Mouse (Mus musculus) right cerebral cortex, postnatal 14 days (tissue): ENCODE data around the gene Dbi.

Source experiments
- DNase-seq: peaks from one replicate; pipeline ENCODE4 v3.0.0; 2022

Dbi gene

DNA sequence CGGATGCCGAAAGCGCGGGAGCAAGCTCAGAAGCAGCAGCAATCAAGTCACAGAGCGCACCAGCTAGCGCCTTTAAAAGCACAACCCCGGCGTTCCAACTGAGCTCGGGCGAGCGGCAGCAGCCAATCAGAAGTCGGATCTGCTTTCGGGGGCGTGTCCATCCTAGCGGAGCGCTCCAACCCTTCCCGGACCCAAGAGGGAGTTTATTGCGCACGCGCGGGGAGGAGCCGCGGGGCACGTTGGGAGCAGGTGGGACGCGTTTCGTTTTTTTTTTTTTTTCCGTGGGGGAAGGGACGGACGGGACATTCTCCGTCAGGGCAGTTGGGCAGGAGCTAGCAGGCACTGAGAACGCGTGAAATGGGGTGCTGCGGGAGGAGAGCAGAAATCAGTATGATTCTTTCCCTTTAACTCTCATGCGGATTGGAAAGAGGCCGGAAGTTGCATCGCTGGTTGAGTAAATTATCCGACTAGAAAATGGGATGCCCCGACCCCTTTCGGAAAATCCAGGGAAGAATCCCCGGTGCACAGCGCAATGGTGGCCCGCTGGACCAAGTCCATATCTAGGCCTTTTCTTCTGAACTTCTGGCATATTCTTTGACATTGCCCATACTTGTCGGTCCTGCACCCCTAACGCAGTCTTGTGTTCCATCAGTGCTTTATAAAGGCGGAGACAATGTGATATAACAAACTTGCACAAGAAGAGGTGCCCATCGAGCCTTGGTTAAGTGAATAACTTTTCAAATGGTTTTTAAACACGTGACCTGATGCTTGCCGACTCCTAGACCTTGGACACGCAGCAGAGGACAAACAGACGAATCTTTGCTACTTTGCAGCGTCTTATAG, at the start of gene Dbi, which contains the start of gene 3110009E18Rik:
TSS of gene Dbi (minus strand) at position 110 of the 843 bp plus-strand sequence.
TSS of gene 3110009E18Rik (plus strand) at position 219 of the 843 bp plus-strand sequence.
- peak; percentile 98 for DNase-seq

DNA sequence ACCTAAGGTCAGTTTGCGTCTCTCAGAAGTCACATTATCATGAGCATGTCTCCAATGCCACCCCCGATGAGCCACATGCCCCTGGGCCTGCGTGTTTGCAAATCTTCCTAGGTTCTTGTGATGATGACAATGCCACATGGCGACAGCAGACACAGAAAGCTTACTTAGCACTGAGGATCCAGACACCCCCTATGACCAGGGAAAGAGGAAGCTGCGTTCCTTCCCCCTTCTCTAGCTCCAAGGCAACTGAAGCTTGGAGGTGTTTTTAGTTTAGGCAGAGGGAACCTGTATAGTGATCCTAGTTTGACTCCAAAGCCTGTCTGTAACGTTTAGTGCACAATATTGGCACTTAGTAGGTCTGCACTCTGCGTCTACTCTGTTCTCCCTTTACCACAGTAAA, 49.4 kb upstream of the Dbi start:
- no peak for DNase-seq

DNA sequence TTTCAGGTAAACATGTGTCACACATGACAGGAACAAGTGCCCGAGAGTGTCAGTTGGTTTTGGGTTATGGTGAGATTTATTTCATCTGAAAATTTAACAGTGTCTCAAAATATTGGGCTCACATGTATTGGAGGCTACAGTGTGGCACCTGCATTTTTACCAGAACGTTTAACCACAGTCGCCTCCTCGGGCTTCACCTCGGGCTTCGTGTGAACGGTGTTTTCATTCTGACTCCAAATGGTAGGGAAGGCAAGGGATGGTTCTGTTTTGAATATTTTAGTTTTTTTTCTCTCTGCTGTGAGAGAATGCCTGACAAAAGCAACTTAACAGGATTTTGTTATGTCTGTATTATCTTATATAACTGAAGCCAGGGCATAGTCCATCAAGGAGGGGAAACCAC, 47.8 kb upstream of the Dbi start:
- no peak for DNase-seq

DNA sequence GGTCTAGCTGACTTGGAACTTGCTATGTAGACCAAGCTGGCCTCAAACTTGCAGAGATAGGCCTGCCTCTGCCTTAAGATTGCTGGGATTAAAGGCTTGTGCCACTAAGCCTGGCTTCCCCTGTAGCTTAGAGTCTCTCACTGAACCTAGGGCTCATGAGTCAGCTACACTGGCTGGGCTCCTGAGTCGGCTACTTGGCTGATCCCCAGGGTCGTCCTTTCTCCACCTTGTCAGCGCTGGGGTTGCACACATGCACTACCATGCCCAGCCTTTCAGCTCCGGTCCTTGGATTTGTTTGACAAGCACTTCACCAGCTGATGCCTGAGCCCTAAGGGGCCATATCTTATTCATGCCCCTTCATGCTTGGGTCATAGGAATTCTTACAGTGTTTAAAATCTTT, 47.1 kb upstream of the Dbi start:
- DNase-seq = no peak

DNA sequence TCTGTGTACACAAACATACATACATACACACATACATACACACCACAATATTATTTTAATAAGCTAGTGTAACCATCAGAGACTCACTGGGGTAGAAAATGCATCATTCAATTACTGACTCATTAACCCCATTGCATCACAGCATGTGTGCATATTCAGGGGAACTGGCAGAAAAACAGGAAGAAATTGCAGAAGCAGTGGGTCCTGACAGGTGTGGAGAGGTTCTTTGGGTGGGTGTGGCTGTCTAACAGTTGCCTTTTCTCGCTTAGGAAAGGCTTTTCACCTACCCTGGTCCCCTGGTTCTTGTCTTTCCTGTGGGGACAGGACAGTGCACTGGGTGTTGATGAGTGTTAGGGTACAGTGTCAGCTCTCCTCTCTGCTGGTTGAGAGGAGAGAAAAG, 41.7 kb upstream of the Dbi start:
- no peak for DNase-seq

DNA sequence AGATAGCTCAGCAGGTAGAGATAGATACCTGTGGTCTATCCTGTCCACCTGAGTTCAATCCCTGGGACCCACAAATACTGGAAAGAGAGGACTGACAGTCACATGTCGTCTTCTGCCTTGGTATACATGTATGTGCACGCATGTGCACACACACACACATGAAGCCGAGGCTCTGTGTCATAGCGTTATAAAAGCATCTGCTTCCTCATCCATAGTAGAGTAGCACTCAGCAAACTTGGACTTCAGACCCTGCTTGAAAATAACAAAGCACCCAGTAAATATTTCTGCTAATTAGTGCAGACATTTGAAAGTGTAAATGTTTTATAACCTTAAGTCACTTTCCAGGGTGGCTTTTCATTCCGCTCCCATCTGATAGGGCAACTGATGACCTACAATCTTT, 40.6 kb upstream of the Dbi start:
- no peak for DNase-seq

DNA sequence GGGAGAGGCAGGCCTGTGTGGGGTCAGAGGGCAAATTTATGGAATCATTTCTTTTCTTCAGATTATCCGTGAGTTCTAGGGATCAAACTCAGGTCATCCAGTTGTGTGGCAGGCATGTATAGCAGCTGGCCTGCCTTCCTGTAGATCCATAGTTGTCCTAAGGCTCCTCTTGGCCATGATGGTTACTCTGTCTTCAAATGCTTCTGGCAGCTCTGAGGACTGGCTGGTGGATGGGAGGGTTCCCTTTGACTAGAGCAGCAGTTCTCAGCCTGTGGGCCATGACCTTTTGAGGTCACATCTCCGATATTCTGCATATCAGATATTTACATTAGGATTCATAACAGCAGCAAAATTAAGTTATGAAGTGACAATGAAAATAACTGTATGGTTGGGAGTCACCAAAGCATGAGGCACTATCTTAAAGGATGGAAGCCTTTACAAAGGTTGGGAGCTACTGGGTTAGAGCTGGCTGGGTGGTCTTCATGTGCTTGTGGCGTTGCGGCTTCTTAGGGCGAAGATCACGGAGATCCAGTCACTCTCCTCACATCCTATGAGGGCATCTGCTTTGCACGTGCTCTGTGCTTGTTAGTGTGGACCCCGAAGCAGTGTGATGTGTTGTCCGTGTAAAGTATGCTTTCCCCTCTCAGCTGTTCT, 37.7 kb upstream of the Dbi start:
- no peak for DNase-seq

DNA sequence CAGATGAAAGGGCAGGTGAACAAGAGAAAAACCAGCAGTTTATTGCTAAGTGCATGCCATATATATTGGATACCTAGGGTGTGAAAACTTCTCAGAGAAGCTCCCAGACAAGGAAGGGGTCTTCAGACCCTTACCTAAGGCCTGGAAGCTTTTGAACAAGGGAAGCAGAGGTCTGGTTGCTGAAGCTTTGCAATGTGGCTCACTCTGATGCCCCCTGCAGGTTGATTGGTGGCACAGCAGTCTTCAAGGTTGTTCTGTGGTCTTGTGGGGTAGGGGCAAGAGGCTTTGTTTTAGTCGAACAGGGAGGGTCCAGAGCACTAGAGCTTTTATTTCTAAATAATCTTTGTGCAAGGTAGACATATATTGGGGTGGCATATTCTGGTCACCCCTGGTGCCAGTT, 34.4 kb upstream of the Dbi start:
- DNase-seq = peak; percentile 19

DNA sequence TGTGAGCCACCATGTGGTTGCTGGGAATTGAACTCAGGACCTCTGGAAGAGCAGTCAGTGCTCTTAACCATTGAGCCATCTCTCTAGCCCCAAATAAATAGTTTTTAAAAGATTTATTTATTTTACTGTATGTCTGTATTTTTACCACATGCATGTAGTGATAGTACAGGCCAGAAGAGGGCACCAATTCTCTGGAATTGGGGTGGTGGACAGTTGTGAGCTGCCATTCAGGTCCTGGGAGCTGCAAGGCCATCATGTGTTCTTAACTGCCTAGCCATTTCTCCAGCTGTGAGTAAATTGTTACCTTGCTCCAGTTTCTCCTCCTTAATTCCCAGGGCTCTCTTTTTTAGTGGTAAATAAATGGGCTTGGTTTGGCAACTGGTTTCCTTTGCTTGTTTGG, 33.4 kb upstream of the Dbi start:
- no peak for DNase-seq

DNA sequence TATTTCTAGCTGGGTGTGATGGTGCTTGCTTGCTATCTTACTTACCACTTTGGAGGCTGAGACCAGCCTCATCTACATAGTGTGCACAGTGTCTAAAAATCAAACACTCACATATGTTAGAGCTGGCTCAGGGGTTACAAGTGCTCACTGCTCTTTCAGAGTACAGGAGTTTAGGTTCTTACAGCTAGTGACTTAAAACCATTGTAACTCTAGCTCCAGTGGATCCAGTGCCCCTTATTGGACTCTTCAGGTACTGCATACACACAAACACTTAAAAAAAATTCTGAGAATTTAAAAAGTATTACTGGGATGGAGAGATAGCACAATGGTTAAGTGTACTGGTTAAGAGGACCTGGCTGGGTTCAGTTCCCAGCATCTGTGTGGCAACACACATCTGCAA, 26.1 kb upstream of the Dbi start:
- DNase-seq = no peak

DNA sequence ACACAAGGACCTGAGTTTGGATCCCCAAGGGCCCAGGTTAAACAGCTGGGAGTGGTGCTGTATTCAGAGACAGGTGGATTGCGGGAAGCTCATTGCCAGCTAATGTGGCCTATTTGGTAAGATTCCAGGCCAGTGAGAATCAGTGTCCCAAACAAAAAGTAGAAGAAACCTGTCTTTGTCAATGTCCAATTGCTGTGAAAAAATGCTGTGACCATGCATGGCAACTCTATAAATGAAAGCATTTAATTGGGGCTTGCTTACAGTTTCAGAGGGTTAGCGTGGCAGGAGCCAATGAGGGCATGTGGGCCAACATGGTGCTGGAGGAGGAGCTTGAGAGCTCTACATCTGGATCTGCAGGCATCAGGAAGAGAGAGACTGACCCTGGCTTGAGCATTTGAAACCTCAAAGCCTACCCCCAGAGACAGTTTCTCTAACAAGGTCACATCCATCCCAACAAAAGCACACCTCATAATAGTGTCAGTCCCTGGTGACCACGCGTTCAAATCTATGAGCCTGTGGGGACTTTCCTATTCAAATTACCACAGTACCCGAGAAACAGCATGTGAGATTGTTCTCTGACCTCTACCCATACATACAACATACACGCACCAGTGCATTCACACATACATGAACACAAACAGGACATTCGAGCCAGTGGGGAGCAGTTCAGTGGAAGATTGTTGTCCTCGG, 24.8 kb upstream of the Dbi start:
- DNase-seq = no peak

DNA sequence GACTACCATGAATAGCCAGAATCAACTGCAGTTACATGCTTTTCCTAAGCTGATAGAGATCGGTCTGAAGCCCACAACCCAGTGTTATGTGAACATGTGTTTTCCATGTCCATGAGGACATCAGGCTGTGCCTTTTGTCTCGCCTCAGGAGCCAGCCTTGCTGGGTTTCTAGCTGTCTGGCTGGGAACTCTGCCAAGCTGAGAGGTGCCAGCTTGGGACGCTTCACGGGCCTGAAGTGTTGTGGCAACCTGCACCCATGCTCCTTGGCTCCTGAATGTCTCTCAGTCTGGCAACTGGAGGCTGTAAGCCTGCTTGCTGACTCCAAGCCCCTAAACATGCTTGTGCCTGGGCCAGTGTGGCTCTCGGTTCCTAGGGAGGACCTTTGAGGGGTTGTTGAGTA, 21.7 kb upstream of the Dbi start:
- DNase-seq = peak; percentile 42

DNA sequence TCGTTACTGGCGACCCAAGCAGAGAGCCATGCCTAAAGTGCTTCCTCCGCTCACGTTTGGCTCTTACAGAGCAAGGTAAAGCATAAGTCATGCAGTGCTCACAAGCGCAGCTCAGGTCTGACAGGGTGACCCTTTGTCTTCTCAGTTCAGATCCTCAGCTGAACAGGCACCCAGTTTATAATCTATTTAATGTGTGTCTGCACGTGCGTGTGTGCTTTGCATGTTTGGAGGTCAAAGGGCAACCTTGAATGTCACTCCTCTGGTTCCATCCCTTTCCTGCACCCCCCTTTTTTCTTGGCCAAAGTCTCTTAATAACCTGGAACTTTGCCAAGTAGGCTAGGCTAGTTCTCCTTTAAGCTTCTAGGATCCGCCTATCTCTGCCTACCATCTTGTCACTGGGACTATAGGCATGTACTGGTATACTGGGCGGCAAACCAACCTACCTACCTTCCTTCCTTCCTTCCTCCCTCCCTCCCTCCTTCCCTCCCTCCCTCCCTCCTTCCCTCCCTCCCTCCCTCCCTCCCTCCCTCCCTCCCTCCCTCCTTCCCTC, 19.3 kb upstream of the Dbi start:
- DNase-seq = no peak

DNA sequence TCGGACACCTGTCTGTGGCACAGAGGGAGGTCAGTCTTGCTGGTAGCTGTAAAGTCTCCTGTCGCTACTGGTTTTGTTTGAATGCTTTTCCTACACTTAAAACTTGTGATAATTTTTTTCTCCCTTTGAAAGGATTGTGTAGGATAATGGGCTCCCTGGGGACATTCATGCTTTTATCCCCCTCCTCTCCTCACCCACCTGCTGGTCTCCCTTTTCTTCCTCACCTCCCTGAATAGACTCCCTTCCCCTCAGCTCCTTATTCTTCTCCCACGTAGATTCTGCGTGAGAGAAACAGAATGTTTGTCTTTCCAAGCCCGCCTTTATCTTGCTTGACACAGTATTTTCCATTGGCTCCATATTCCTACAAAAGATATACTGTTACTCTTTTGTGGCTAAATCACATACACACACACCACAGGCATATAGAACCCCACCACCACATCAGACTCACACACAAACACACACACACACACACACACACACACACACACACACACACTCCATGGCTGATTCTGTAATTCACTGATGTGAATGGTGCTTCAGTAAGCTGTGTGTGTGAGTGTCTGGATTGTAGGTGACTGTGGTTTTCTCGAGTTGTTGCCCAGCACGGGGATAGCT, 18.2 kb upstream of the Dbi start:
- no peak for DNase-seq

DNA sequence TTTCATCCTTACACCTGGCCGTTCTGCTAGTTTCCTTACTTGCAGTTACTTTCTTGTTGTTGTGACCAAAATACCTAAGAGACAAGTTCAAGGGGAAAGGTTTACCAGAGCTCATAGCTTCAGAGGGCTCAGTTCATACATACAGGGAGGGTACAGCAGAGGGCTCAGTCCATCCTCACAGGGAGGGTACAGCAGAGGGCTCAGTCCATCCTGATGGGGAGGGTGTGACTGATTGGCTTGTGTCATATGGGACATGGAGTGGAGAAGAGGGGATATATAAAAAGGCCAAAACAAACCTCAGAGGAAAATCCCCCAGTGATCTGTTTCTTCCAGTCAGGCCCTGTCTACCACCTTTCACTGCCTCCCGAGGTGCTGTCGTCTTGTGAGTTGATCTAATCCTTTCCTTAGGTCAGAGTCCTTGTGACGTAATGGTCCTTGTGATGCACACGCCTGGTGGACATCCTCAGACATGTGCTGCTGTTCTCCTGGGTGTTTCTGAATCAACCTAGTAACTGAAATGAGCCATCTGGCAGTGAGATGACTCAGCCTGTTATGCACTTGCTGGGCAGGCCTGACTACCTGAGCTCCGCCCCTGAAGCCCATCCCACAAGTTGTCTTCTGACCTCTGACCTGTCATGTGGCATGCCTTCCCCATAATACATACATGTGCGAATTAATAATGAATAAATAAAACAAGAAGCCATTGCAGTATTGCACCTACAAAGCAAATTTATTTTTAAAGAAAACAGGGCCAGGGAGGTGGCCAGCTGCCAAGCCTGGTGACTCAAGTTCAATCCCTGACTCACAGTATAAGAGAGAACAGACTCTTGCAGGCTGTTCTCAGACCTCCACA, 15.3 kb upstream of the Dbi start:
- DNase-seq = peak; percentile 19

DNA sequence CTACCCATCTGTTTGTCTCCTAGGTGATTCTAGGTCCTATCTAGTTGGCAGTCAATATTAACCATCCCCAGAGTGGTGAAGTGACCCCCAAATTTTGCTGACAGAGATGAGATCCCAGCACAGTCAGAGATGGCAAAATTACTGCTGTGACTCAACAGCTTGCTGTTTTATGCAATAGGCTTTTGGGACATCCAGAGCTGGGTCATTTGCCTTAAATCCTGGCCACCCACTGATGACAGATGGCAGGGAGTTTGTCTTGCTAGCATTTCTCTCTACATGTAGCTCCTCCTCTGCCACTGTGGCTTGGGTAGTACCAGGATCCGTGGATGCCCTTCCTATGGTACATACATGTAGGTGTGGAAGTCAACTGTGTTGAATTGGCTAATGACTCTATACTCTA, 11.5 kb upstream of the Dbi start:
- DNase-seq = no peak

DNA sequence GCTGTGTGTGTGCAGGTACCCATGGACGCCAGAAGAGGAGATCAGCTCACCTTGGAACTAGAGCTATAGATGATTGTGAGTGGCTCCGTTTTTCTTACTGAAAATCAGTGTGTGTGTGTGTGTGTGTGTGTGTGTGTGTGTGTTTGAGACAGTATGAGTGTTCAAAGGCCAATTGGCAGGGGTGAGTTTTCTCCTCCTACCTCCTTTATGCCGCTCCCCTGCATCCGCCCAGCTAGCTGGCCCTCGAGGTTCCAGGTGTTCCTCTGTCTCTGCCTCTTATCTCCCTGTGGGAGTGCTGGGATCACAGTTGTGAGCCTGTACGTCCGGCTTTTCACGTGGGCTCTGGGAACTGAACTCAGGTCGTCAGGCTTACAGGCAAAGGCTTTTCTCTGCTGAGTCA, 5.4 kb upstream of the Dbi start:
- no peak for DNase-seq

DNA sequence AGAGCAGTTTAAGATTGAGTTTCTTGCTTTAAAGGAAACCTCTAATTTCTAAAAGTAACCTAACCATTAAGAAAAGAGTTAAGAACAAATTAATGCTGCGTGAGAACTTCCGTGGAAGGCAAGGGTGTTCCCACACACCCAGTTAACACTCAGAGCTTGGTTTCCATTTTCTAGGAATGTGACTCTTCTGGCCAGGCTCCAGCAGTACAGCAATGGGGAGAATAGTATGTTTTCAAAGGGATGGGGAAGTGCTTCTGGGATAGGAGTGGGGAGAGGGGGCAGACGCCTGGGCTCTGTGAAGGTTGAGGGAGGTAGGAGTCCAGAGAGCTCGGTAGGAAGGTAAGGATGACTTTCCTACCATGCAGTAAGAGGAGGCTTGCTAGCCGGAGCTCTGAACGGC, 4.6 kb upstream of the Dbi start:
- no peak for DNase-seq

DNA sequence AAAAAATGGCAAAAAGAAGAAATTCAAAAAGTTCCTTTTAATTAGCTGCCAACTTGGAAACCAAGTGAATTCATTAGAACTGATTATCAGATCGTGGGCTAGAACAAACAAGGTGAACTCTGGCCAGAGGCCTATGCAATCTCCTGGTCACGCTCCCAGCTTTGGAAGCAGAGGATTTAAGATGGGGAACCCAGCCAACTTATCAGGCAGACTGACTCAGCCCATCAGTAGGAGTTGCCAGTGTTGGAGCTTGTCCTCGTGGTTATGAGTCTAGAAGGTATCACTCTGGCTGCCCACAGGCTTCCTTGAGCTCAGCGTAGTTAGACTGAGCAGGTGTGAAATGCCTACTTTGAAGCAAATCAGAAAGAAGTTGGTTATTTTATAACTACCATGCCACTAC, 4.0 kb upstream of the Dbi start:
- no peak for DNase-seq

DNA sequence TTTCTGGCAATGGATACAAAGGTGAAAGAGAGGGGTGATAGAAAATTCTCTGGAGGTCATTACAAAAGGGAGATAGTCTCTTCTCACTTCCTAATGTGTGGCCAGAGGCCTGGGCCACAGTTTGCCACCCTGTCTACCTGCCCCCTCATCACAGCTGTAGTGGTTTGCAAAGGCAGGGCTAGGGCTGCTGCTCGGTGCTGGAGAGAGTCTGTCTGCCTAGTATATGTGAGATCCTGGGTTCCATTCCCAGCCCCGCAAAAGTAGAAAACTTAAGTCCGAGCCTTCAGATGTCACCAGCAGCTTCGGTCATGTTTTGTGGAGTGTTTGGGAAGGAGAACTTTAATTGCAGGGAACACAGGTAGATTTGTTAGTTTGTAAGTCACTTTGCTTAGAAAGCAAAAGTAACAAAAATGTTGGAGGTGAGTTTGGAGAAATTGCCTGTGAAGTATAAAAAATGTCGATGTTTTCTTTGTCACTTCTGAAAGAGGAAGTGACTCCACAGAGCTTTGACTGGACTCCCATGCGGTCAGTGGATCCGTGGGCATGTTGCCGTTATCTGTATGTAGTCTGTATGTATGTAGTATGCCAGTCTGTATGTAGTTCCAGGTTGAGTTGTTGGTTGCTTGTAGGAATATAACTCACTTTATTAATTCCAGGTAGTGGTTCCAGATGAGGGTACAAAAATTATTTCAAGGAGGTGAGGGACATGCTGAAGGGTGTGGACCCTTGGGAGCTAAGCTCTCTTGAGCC, 1.9 kb upstream of the Dbi start:
- no peak for DNase-seq

DNA sequence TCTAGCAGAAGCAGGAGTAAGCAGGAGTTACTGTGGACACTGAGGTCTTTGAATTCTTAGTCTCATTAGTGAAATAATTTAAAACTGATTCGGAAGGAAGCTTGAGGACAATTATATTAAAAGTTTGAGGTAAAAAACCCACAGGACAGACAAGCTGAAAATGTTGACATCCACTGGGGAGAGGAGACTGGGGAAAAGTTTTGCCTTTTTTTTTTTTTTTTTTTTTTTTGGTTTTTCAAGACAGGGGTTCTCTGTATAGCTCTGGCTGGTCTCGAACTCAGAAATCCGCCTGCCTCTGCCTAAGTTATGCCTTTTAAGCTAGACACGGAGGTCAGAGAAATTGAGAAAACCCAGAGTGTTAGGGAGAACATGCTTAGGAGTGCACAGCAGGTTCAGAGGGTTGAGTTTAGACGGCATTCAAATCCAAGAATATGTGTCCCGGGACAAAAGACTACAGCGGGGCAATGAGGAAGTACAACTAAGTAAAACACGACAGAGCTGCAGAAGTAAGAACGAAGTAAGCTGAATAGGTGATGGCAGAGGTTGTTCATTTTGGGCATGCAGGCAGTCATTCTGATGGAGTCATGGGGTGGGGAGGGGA, 1.2 kb upstream of the Dbi start:
- no peak for DNase-seq
